Mouse (Mus musculus) limb, embryonic 10.5 days (tissue): ENCODE data around the gene Sec14l5. TPM values are rescaled to one million over a fixed set of nuclear protein-coding genes. Genes with fewer than 3 reads are reported as not detected.
"Not testable (repeated sequence)": the region's sequence is repeated elsewhere in the genome, so short reads cannot be mapped to it uniquely, and the experiment has no call there.

Source experiments
- DNase-seq: peaks from one replicate; pipeline ENCODE4 v3.0.0-alpha.2; 2017; ENCODE audit warnings: low spot score
- H3K27ac ChIP-seq: fragments of 300-500 bp; sonication (generic); 2 replicates; pipeline ENCODE4 v1.5.1; 2016; ENCODE audit warnings: mild to moderate bottlenecking
- H3K27me3 ChIP-seq: fragments of 300-500 bp; sonication (generic); 2 replicates; pipeline ENCODE4 v1.6.1; 2016; ENCODE audit warnings: low read depth, mild to moderate bottlenecking; ENCODE audit not compliant: poor library complexity, severe bottlenecking
- H3K36me3 ChIP-seq: fragments of 300-500 bp; sonication (generic); 2 replicates; pipeline ENCODE4 v1.6.1; 2016; ENCODE audit warnings: mild to moderate bottlenecking, moderate library complexity
- H3K4me1 ChIP-seq: fragments of 300-500 bp; sonication (generic); 2 replicates; pipeline ENCODE4 v1.6.1; 2016
- H3K4me3 ChIP-seq: fragments of 300-500 bp; sonication (generic); 2 replicates; pipeline ENCODE4 v1.5.1; 2016; ENCODE audit warnings: mild to moderate bottlenecking, moderate library complexity
- H3K9me3 ChIP-seq: fragments of 300-500 bp; sonication (generic); replicated peaks from 2 replicates; pipeline ENCODE4 v1.6.1; 2016; ENCODE audit warnings: mild to moderate bottlenecking
- WGBS: fragments of 180-500 bp; shearing (Covaris S2); methylation state at CpG from one replicate; pipeline ENCODE4 v1.1.7; 2016; 5-methylcytosine and 5-hydroxymethylcytosine counted together
- polyA plus RNA-seq: library from polyadenylated mRNA; unstranded; fragments of >200 nt; fragmentation: Nextera tagmentation; extraction: Ambion mirVana; gene quantifications from 2 replicates; pipeline ENCODE4 v1.2.1, GENCODE M21; 2016

Gene Sec14l5
- polyA plus RNA-seq, 1 experiment from 2014 or later = not detected

DNA sequence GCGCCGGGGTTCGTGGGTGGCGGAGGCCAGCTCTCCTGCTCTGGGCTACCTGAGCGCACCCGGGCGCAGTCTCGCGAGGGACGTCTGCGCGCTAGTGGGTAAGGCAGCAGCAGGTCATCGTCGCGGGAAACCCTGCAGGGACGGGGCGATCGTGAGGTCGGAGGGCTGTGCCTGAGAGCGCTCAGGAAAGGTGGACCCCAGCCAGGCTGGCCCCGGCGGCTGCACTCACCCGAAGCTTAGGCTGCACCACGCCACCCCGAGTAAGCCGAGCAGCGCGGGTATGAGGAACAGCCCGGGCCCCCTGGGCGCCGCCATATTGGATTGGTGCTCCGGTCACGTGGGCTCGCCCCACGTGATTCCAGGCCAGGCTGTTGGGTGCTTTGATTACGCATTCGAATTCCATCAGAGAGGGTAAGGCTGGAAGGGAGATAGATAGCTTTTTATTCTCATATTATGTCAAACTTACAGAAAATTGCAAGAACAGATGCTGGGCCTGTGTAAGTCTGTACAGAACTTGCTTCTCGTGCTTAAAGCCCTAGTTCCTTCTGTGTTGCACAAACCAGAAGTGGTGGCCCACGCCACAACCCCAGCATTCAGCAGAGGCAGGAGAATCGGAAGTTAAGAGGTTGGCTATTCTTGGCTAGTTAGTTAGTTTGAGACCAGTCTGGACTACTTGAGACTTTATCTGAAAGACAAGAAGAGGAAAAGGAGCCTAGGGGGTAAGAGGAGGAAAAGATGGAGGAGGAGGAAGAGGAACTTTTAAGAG, 56.9 kb downstream of the Sec14l5 start, which contains the start of gene Nagpa:
TSS of gene Nagpa (minus strand) at position 345 of the 766 bp plus-strand sequence.
- H3K27ac ChIP-seq = peak within 1 kb of the TSS; percentile 75

DNA sequence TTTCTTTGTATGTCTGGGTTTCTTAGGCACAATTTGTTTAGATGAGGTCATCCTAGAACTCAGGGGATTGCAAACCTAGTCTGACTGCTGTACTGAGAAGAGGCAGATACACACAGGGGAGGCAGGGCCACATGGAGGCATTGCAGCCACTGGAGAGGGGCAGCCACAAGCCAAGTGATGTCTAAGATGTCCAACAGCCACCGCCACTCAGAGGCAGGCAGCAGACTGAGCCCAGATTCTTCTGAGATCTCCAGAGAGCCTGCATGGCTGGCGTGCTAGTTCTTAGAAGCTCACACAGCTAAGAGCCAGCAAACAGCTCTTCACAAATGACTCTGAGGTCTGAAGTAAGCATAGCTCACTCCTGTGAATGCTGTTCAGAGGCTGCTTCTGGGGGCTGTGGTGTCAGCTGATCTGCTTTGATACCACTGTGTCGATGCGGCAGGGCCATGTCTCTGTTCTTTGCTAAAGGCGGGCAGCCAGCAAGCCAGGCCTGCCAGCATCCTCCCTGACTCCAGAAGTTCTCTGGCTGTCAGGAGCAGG, 58.6 kb downstream of the Sec14l5 start:
- Histone ChIP-seq H3K27ac (no peak overlapping the region), H3K4me1 (peaks cover 14% of the 10 kb centered on the region), H3K9me3 (no peaks in the 10 kb centered on the region), H3K36me3 (0 out of 2 replicates have a peak, but pooled peaks cover under 1% of the 10 kb centered on the region), H3K4me3 (no peak overlapping the region), H3K27me3 (no peaks in the 10 kb centered on the region)
- WGBS = 88% methylated on average over 5 of the region's 5 CpGs
- no peak for DNase-seq

More for the DNA sequence above, 56.9 kb downstream of the Sec14l5 start, which contains the start of gene Nagpa:
- WGBS = 5% methylated on average over 40 of the region's 40 CpGs
- Histone ChIP-seq H3K27me3 (no peaks in the 10 kb centered on the region), H3K4me3 (peak within 1 kb of the TSS; percentile 76), H3K36me3 (0 out of 2 replicates have a peak, but pooled peaks cover 5% of the 10 kb centered on the region), H3K9me3 (no peaks in the 10 kb centered on the region), H3K4me1 (peaks cover 14% of the 10 kb centered on the region)
- DNase-seq = peak; percentile 93

- H3K4me3 ChIP-seq = no peak overlapping the region
- no peak for DNase-seq
- 74% methylated on average over 5 of the region's 5 CpGs for WGBS
- no peaks in the 10 kb centered on the region for H3K27me3 ChIP-seq
- H3K36me3 ChIP-seq = no peaks in the 10 kb centered on the region
- H3K27ac ChIP-seq = no peak overlapping the region
- H3K4me1 ChIP-seq = peaks cover 14% of the 10 kb centered on the region
- no peaks in the 10 kb centered on the region for H3K9me3 ChIP-seq
Observed at GRCm38 (mm10) chr16:5206051-5206450, 59.1 kb downstream of the Sec14l5 start.

GRCm38 (mm10) chr16:5210365-5210764, 63.5 kb downstream of the Sec14l5 start:
- DNase-seq = no peak
- H3K27me3 ChIP-seq = no peaks in the 10 kb centered on the region
- H3K36me3 ChIP-seq = no peaks in the 10 kb centered on the region
- H3K27ac ChIP-seq = no peak overlapping the region
- no peaks in the 10 kb centered on the region for H3K9me3 ChIP-seq
- no peak overlapping the region for H3K4me3 ChIP-seq
- WGBS = 77% methylated on average over 2 of the region's 2 CpGs
- H3K4me1 ChIP-seq = no peaks in the 10 kb centered on the region

DNA sequence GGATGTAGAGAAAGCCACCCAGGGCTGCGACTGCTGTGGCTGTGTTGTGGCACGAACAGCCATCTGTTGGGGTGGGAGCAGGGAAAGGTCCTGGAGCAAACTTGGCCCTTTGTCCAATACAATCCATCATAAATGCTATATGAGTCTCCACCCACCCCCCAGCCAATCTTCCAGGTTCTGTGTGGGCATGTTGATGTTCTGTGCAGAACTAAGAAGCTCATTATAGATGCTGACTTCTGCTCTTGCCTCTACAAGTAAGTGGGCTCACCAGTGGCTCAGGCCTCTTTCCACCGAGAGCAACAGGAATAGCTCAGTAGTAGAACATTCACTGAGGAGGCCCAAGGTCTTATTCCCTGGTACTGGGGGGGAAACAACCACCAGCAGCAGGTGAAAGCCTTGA, 65.2 kb downstream of the Sec14l5 start:
- 87% methylated on average over 3 of the region's 3 CpGs for WGBS
- Histone ChIP-seq H3K36me3 (no peaks in the 10 kb centered on the region), H3K27me3 (no peaks in the 10 kb centered on the region), H3K4me3 (no peak overlapping the region), H3K27ac (no peak overlapping the region), H3K9me3 (no peaks in the 10 kb centered on the region), H3K4me1 (no peaks in the 10 kb centered on the region)
- DNase-seq = no peak

- Histone ChIP-seq H3K4me3 (no peak overlapping the region), H3K9me3 (no peaks in the 10 kb centered on the region), H3K36me3 (no peaks in the 10 kb centered on the region), H3K27ac (no peak overlapping the region), H3K27me3 (no peaks in the 10 kb centered on the region), H3K4me1 (no peaks in the 10 kb centered on the region)
- 88% methylated on average over 2 of the region's 2 CpGs for WGBS
- DNase-seq = no peak
Observed at GRCm38 (mm10) chr16:5214126-5214525, 67.2 kb downstream of the Sec14l5 start.

GRCm38 (mm10) chr16:5216686-5217085, 69.8 kb downstream of the Sec14l5 start:
- 71% methylated on average over 6 of the region's 6 CpGs for WGBS
- no peak overlapping the region for H3K4me3 ChIP-seq
- no peak overlapping the region for H3K27ac ChIP-seq

GRCm38 (mm10) chr16:5217341-5218133, 70.6 kb downstream of the Sec14l5 start:
- no peaks in the 10 kb centered on the region for H3K27me3 ChIP-seq
- no peaks in the 10 kb centered on the region for H3K4me1 ChIP-seq
- no peak overlapping the region for H3K27ac ChIP-seq
- no peaks in the 10 kb centered on the region for H3K36me3 ChIP-seq
- H3K9me3 ChIP-seq = no peaks in the 10 kb centered on the region
- DNase-seq = no peak
- WGBS = 70% methylated on average over 5 of the region's 5 CpGs
- H3K4me3 ChIP-seq = no peak overlapping the region

More at GRCm38 (mm10) chr16:5216686-5217085, 69.8 kb downstream of the Sec14l5 start:
- Histone ChIP-seq H3K27me3 (no peaks in the 10 kb centered on the region), H3K4me1 (no peaks in the 10 kb centered on the region), H3K9me3 (no peaks in the 10 kb centered on the region), H3K36me3 (no peaks in the 10 kb centered on the region)
- no peak for DNase-seq

GRCm38 (mm10) chr16:5221403-5221802, 74.5 kb downstream of the Sec14l5 start:
- H3K36me3 ChIP-seq = no peaks in the 10 kb centered on the region
- H3K27ac ChIP-seq = no peak overlapping the region
- H3K4me1 ChIP-seq = no peaks in the 10 kb centered on the region
- no peaks in the 10 kb centered on the region for H3K27me3 ChIP-seq
- 78% methylated on average over 4 of the region's 4 CpGs for WGBS
- H3K4me3 ChIP-seq = no peak overlapping the region
- DNase-seq = no peak
- no peaks in the 10 kb centered on the region for H3K9me3 ChIP-seq

DNA sequence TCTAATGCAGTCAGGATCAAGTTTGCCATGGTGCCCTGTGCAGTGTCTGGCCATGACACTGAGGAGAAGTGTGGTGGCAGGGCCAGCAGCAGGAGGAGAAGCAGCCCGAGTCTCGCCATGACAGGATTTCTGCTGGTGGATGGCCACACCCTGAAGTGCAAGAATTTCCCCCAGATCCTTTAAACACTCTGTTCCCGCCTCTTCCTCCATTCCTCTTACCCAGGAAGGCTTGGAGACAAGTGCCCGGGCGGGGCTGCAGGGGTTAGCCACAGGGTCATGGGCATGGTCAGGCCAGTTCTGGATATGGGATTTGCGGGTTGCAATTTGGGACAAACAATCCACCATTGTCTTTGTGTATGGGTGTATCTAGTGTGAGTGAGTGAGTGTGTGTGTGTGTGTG, 75.2 kb downstream of the Sec14l5 start, which contains the start of gene AU021092:
TSS of gene AU021092 (minus strand) at position 160 of the 400 bp plus-strand sequence.
- H3K36me3 ChIP-seq = no peaks in the 10 kb centered on the region
- WGBS = 76% methylated on average over 6 of the region's 6 CpGs
- H3K4me3 ChIP-seq = no peak within 1 kb of the TSS
- no peaks in the 10 kb centered on the region for H3K27me3 ChIP-seq
- H3K9me3 ChIP-seq = no peaks in the 10 kb centered on the region
- no peaks in the 10 kb centered on the region for H3K4me1 ChIP-seq
- no peak within 1 kb of the TSS for H3K27ac ChIP-seq
- DNase-seq = no peak

DNA sequence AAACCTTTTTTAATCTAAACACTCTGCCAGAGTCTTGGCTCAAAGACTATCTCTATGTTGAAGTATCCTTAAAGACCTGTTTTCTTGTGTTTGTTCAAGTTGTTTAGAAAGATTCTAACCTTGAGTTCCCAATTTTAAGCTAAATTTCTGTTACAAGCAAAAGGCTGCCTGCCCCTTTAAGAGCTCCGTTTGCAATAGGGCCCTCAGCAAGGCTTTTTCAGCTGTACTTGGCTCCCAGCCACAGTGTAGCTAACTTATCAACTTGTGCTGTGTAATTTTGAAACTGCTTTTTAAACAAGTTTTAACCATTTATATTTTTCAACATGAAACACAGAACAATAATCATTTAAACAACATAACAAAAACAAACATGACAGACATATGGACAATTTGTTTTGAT, 79.6 kb downstream of the Sec14l5 start:
- 23% methylated on average over 1 of the region's 1 CpGs for WGBS
- not testable (repeated sequence) for H3K9me3 ChIP-seq

DNA sequence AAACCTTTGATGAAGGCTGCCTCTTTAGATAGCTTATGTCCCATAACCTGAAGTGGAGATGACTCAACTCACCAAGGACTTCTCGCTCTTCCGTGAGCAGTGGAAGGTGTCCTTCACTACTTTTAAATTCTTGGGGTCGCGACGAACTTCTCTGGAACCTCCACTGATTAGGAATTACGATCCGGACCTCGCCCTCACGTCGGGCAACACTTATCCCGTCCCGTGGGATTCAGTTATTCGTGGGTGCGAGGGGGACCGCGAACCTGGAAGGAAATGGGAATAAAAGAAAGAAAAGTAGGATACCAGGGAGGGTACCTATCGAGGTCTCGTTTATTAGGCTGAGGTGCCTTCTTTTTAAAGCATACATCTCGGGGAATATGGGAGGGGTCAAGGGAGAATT, 80.6 kb downstream of the Sec14l5 start:
- not testable (repeated sequence) for H3K27ac ChIP-seq, H3K9me3 ChIP-seq, H3K27me3 ChIP-seq, H3K4me3 ChIP-seq, H3K4me1 ChIP-seq, DNase-seq, H3K36me3 ChIP-seq
- WGBS = 82% methylated on average over 19 of the region's 19 CpGs

More for the DNA sequence above, 79.6 kb downstream of the Sec14l5 start:
- H3K27me3 ChIP-seq, H3K27ac ChIP-seq, H3K4me3 ChIP-seq, DNase-seq, H3K4me1 ChIP-seq, H3K36me3 ChIP-seq: not testable (repeated sequence)

GRCm38 (mm10) chr16:5228103-5228502, 81.2 kb downstream of the Sec14l5 start:
- 75% methylated on average over 3 of the region's 3 CpGs for WGBS

More at GRCm38 (mm10) chr16:5228103-5228502, 81.2 kb downstream of the Sec14l5 start:
- H3K9me3 ChIP-seq, H3K4me1 ChIP-seq, H3K27me3 ChIP-seq, H3K36me3 ChIP-seq, H3K4me3 ChIP-seq, H3K27ac ChIP-seq, DNase-seq: not testable (repeated sequence)
